Mouse (Mus musculus) cerebellum, adult 9-11 months (tissue): ENCODE results near the gene Clk2.
A peak's percentile ranks its signal among the peaks of the same experiment; 100 is the strongest.

Source experiments
- DNase-seq: peaks from one replicate; pipeline ENCODE4 v3.0.0; 2022

Gene Clk2

DNA sequence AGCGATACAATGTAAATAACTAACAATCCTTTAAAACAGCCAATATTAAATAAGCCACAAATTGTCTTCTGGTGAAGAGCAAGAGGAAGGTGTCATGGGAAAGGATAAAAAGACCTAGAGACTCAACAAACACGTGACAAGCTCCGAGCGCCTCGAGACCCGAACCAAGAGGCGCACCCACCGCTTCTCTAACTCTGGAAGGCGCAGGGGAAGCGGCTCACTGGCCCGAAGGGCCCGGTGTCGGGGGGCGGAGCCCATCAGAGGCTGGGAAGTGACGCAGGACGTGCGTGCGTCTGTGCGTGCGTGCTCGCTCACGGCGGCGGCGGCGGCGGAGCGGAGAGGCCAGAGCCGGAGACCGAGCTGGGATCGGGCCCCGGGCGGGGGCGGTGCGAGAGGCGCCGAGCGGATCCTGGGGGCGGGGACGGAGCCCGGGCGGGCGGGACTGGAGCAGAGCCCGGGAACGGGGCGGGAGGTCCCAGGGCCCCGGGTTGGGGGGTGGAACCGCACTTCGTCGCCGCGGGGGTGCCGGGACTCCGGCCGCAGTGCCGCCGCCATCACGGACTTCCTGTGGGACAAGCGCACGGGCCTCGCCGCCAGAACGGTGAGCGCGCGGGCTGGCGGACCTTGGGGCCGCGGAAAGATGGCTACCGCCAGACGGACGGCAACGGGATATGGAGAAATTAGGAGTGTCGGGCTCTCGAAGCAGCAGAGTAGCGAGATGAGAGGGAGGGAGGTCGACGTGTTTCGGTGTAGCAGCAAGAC lies at the start of gene Clk2:
TSS of gene Clk2 (plus strand) at position 290 of the 762 bp plus-strand sequence.
- DNase-seq, result peak; percentile 95

DNA sequence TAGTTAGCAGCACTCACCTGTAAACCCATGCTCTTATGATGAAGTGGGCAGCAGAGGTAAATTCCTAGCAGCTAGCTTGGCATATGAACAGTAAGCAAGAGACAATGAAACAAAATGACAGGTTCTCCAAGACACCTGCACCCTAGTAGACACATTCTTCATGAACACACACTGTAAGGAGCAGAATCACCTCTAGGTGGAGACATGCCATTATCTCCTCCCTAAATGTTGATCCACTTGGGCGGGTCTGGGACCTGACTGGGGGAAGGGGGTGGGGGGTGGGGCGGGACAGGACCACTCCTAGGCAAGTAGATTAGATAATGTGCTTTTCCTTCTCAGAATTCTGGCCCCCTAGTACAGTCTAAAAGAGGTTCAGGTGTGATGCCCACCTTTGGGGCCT lies 49.1 kb upstream of the Clk2 start:
- peak; percentile 34 for DNase-seq

DNA sequence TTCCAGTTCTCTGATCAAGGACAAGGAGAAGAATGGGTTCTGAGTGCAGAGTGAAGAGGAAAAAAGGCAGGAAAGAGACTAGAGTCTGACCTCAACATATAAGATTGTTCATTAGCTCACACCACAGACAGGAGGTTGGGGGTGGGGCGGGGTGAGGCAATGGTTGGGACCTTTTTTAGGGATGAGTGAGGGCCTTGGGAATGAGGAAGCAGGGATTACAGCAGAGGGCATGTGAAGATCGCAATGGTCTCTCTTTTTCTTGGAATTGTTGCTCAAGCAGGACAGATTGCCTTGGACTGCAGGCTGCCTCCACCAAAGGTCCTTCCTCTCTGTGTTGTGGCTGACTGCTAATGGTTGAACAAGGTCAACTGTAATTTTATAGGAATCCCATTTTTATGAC lies 41.3 kb upstream of the Clk2 start:
- DNase-seq, result no peak

DNA sequence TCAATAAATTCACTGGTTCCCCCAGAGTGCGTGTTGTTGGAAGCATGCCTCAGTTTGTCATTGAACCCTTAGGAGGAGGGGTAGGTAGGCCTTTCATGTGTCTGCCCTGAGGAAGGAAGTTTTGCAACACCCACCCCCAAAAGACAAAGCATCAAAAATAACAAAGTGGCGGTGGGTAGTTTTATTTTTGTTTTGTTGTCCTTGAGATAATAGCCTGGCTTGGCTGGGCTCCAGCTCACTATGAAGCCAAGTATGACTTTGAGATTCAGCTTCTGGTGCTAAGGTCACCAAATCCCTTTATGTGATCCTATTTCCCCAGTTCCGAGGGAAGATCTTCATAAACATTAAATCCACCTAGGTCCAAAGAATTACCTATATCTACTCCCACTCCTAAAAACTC lies 40.4 kb upstream of the Clk2 start:
- no peak for DNase-seq

DNA sequence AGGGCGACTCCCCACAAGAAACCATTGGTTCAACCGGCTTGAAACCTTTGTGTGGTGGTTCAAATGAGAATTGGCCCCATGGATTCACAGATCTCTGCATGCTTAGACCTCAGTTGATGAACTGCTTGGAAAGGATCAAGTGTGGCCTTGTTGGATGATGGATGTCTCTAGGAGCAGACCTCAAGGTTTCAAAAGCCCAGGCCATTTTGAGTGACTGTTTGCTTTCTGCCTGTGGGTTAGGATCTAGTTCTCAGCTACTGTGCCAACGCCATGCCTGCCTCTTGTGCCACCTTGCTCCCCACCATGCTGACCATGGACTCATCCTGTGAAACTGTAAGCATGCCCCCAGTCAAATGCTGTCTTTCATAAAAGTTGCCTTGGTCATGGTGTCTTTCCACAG lies 38.6 kb upstream of the Clk2 start:
- DNase-seq, result no peak

DNA sequence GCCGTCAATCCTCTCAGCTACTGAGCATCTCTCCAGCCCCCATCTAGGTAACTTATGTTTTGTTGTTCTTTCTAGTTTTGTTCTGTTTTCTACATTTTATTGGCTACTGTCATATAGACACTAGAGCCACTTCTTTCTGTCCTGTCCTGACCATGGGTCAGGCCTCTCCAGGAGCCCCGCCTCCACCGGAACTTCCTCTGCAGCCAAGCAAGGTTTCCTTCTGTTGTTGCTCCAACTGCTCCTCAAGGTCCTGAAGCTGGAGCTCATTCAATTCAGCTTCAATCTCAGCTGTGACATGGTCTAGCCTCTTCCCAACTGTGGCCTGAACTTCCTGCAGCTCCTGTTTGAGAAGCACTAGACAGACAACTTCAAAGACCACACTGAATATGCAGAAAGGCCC lies 34.7 kb upstream of the Clk2 start:
- no peak for DNase-seq

DNA sequence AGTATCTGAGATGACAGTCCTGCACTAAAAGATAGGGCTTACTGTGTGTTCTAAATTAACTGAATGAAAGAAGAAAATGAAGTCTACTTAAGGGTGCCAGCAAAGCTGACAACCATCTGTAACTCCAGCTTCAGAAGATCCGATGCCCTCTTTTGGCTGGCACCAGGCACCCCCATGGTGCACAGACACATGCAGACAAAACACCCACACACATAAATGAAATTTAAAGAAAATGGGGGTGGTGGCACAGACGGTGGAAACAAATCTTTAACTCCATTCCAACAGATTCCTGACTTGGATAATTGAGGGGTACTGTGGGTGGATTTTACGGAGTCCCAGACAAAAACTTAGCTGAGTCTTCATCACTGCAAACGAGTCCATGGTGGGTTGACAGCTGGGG lies 32.8 kb upstream of the Clk2 start:
- DNase-seq, result no peak

DNA sequence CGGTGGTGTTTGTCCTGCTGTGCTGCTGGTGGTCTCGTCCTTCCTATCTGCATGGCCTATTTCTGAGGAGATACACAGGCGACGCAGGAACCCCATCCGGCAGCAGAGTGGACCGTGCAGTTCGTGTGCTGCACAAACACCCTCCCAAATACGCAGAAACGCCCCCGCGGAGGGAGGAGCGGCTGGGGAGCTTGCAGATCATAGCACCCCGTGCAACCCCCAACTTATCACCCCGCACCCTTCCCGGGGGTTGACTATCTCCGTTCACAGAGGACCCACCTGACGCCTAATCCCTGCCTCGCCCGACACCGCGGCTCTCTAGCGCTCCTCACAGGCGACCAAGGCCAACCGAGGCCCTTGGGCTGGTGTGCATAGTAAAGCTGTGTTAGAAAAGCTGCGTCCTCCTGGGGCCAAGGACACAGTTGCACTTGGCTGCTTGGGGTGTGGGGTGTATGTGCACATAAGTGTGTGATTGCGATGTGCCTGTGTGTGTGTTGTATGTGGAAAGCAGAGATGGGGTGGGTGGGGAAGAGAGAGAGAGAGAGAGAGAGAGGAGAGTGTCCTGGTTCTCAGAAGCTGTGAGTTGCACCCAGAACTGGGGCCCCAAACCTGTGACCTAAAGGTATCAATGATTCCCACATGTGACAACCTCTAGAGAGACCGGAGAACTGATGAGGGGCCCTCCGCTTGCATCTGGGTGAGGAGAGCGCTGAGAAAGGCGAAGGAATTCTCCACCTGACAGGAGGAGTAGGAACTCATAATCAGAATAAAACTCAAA lies 32.1 kb upstream of the Clk2 start:
- DNase-seq, result peak; percentile 56

DNA sequence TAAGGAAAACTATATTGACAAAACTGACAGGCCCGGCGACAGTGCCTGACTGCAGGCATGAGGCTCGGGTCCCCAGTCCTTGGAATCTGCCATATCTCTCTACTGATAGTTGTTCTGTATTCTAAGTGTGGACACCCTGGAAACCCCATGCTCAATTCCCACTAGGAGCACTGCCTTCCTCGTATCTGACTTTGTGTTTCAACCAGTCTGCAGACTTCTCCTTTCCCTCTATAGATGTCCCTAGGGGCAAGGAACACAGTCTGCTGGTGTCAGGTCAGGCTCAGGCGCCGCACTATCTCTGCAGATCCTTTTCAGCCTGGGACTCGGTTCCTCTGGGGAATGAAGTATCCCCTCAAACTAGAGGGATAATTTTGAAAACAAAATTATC lies 31.5 kb upstream of the Clk2 start:
- DNase-seq, result no peak

DNA sequence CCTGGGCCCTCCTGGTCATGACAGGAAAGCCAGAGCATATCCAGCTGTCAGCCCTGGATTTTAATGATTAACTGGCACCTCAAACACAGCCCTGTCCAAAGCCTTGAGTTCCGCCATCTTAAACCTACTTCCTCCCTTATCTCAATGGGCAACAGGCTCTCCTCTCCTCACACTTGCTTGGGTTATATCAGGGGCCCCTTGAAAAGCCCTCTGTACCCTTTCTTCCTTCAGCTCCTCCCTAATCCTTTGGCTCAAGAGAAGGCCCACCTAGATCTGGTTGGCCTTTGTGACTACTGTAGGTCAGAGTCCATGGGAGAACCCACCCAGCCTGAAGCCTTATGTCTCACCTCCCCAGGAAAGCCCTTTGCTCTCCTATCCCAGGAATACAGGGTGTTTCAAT lies 30.8 kb upstream of the Clk2 start:
- no peak for DNase-seq

DNA sequence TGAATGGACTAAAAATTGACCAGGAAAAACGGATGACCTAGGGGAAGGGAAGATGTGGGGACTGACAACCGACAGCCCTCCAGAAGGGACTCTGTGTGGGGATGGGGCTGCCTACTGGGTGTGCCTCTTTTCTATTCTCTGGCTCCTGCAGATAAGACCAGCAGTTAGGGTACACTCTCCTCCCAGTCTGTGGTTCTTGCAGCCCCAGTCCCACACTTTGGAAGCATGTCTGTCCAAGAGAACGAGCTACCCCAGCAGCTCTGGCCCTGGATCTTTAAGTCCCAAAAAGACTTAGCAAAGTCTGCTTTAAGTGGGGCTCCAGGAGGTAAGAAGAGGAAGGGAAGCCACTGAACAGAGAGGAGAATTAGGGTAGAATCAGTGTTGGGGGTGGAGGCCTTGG lies 28.6 kb upstream of the Clk2 start, which contains the start of gene Pklr:
TSS of gene Pklr (plus strand) at position 185 of the 400 bp plus-strand sequence.
- DNase-seq, result no peak

DNA sequence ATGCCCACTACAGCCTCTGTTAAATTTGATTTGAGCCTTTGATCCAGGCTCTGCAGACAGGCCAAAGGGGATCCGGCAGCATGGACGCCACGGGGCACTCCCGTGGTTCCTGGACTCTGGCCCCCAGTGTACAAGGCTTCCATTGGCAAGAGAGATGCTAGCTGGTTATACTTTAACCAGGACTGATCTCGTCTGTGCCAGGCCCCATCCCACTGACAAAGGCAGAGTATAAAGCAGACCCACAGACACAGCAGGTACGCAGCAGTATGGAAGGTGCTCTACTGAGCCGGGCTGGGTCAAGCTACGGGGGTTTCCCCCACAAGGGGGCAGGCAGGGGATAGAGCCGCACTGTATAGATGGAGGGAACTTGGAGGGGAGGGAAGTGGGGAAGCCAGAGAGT lies 28.2 kb upstream of the Clk2 start:
- DNase-seq, result no peak

DNA sequence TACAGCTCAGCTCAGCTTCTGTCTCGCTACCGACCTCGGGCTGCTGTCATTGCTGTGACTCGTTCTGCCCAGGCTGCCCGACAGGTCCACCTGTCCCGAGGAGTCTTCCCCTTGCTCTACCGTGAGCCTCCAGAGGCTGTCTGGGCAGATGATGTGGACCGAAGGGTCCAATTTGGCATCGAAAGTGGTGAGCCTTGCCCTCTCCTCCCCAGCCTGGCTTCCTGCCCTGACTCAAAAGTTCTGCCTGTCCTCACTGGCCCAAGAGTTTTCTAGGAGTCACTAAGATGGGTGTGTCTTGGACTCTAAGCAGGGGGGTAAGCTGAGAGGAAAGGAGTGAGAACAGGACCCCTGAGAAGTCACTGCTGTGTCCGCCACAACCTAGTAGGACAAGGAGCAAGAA lies 19.8 kb upstream of the Clk2 start:
- DNase-seq, result no peak

DNA sequence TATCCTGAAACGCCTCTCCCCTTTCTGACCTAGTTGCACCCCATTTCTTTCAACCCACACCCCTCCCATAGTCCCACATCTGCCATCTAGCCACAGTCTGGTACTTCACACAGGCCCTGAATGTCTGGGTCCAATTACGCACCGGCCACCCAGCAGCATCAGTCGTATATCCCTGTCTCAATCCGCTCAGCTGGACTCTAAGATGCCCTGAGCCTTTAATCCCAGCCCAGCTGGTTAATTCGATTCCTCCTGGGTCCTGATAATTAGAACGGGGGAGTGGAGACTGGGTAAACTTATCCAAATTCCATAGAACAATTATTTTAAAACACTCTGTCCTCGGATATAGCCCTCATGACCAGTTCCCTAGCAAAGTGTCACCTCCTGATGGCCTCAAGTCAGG lies 19.0 kb upstream of the Clk2 start:
- no peak for DNase-seq

DNA sequence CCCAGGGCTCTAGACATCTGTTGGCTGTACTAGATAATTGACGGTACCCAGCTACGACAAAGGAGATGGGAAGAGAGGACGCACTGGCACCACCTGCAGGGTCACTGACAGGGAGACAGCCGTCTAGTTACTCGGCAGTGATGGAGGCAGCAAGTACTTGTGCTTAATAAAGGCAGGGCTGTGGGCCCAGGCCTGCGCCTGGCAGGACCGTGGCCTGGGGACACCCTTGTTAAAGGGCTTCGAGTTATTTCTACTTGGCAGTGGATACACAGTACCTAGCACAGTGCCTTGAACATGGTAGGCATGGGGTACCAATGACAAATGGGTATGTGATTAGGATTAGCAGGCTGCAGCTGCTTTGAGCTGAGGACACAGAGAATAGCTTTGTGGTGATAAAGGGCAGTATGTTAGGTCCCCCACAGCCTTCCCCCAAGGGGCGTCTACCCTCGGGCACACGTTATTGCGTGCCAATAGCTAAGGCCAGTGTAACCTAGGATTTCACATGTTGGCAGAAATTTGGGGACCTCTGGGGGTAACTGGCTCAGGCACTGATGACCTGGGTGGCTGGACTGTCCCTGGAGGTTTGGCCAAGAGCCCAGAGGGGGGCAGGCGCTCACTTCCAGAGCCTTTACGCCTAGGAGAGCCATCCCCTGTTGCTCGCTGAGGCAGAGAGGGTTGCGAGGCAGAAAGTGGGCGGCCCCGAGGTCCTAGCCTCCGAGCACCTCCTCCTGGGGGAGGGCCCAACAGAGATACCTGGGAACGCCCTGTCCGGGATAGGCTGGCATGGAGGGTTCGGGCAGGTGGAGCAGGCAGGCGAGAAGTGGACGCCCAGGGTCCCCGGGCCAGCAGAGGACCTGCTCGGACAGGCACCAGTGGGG lies 17.3 kb upstream of the Clk2 start:
- DNase-seq, result no peak

DNA sequence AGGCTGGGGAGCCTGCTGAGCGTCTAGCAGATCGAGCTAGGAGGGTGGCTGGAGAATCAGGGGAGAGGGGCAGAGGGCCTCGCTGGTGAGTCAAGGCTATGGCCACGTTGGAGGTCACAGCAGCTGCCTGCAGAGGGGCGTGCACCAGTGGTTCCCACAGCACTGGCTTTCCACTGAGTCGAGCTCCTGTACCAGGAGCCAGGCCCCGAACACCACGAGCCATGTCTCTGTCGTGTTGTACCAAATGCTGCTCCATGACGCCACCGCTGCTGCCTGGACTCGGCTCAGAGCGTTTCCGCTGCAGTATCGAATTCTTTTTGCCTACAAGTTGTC lies 16.6 kb upstream of the Clk2 start:
- DNase-seq, result no peak

DNA sequence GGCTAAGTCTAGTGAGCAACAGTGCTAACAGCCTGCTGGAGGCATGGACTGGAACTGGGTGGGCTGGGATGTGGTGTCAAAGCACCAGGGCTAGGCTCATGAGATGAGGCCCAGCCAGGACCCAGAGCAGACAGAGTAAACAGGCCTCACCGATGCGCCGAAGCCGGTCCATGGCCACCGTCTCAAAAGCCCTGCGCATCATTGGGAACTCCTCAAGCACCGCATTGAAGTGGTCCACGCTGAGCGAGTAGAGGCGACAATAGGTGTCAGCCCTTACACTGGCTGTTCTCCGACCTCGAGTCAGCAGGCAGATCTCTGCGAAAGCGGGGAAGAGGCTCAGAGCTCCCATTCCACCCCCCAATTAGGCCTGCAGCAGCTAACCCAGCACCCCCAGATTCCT lies 16.0 kb upstream of the Clk2 start:
- DNase-seq, result no peak

DNA sequence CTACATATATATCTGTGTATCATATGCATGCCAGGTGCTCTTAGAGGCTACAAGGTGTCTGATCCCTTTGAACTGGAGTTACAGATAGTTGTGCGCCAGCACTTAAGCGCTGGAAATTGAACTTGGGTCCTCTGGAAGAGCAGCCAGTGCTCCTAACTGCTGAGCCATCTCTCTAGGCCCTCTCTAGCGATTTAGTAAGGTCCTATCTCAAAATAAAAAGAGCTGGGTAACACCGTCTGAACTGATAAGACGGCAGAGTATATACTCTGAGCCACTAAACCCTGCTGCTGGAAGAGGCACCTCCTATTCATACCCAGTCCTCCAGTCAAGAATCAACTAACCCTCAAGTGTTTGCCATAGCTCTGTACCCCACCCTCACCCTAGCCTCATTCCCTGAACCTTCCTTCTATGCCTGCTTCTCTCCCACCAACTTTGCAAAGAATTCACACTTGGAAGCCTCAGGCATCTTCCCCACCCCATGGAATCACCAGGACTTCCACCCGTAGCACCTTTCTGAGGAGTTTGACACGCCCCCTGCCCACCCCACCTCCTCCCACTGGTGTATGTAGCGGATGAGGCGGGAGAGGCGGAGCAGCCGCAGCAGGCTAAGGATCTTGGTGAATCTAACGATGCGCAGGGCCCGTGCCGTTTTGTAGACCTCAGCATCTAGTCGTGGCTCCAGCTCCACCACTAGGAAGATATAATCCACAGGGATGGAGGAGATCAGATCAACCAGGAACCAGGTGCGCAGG lies 12.3 kb upstream of the Clk2 start:
- no peak for DNase-seq

DNA sequence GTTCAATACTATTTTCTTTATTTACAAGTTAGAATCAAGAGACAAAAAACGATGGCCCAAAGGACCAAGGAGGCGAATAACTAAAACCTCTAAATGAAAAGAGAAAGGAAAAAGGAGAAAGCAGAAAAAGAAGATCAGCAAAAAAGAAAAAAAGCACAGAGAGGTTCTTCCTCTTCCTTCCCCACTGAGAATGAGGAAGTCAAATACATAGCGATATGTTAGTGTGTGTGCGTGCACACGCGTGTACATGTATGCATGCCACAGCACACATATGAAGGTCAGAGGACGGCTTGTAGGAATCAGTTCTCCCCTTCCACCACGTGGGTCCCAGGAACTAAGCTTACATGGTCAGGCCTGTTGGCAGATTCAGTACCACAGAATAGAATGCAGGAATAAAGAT lies 7.6 kb upstream of the Clk2 start:
- no peak for DNase-seq

DNA sequence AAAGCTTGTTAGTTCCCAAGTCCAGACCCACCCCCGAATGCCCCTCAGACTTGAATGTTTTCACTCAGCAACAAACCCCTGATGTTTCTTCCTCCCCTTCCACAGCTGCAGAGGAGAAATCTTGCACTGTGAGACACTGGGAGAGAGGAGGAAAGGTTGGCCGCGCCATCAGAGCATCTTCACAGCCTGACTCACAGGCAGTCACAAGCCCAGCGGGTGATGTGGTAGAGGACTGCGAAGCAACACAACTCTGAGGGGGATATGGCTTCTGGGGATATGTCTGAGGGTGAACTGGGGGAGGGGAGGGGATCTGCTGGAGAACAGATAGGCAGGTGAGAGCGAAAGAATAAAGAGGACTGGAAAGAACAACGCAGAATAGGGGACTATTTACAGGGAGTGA lies 5.9 kb upstream of the Clk2 start:
- DNase-seq, result no peak

DNA sequence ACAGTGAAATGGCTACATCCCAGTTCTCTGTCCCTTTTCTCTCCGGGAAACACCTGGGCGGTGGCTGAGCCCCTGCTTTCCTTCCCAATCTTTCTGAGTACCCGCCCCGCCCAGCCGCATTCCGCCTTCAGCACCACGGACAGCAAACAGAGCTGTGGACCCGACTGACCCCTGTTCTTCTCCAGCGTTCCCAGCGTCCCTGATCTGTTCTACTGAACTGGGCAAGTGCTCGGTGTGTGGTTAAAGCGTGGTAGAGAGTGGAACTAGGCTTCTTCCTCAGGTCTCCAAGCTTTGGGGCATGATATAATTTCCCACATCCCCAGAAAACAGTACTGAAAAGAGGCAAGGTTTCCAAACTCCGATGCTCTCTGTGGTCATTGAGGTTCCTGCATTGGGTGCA lies 5.4 kb upstream of the Clk2 start:
- DNase-seq, result no peak

DNA sequence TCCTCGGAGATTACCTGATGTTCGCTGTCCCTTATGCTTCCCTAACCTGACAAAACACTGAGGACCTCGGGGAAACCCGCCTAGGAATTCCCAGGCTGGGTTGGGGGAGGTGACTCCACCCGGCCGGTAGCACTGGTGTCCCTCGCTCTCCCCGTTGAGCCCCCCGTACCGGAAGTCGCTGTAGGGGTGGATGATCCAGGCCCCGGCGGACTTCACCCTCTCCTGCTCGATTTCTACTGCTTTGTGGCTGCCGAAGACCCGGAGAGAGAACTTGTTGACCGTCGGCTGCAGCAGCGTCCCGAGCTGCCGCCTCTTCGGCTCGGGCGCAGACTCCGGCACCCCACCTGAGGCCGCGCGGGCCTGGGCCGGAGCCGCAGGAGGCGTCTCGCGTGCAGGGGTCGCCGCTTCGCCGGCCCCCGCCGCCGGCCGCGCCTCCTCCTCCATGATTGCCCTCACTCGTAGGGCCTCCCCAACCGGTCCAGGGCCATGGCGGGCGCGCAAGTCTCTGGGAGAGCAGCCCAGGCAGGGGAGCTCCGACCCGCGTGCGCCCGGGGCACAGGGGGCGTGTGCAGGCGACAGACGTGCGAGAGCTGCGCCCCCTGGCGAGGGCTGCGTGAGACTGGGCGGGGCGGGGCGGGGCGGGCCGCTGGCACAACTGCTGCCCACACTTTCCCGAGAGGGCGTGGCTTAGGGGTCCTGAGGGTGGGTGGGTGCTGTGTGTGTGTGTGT lies 4.8 kb upstream of the Clk2 start, which contains the start of gene Hcn3:
TSS of gene Hcn3 (minus strand) at position 581 of the 729 bp plus-strand sequence.
- peak; percentile 65 for DNase-seq
